Mouse (Mus musculus) C2C12 (cell line): ENCODE results near the gene Tnfrsf22. TPM values are rescaled to one million over a fixed set of nuclear protein-coding genes. Genes with fewer than 3 reads are reported as not detected.
A peak's percentile ranks its signal among the peaks of the same experiment; 100 is the strongest.
"Not testable (repeated sequence)": the region's sequence is repeated elsewhere in the genome, so short reads cannot be mapped to it uniquely, and the experiment has no call there.

Source experiments
- H3K27me3 ChIP-seq: one replicate; pipeline ENCODE4 v1.6.1; 2011; ENCODE audit not compliant: control insufficient read depth, insufficient read depth, insufficient read length
- H3K36me3 ChIP-seq: one replicate; pipeline ENCODE4 v1.6.1; 2011; ENCODE audit not compliant: control insufficient read depth, insufficient read depth
- H3K4me3 ChIP-seq: one replicate; pipeline ENCODE4 v1.5.1; 2011; ENCODE audit warnings: mild to moderate bottlenecking, control low read depth; ENCODE audit not compliant: poor library complexity, insufficient read depth, severe bottlenecking
- H3K79me2 ChIP-seq: one replicate; pipeline ENCODE4 v1.6.1; 2011; ENCODE audit not compliant: control insufficient read depth, insufficient read depth
- H3K79me3 ChIP-seq: one replicate; pipeline ENCODE4 v1.6.1; 2011; ENCODE audit warnings: low read depth, control low read depth
- H3ac ChIP-seq: one replicate; pipeline ENCODE3; 2011; ENCODE audit warnings: low read depth; ENCODE audit not compliant: control insufficient read depth, insufficient read length
- CEBPB ChIP-seq: IDR thresholded peaks from one replicate; pipeline ENCODE4 v1.6.1; 2011; ENCODE audit warnings: low read depth, mild to moderate bottlenecking, control low read depth, moderate library complexity
- CTCF ChIP-seq: IDR thresholded peaks from one replicate; pipeline ENCODE4 v1.5.1; 2011; ENCODE audit not compliant: control insufficient read depth, insufficient read depth, insufficient read length
- FOSL1 ChIP-seq: IDR thresholded peaks from one replicate; pipeline ENCODE4 v1.8.0; 2011; ENCODE audit warnings: mild to moderate bottlenecking, low read length; ENCODE audit not compliant: poor library complexity, insufficient read depth, severe bottlenecking
- MAX ChIP-seq: IDR thresholded peaks from one replicate; pipeline ENCODE4 v1.6.1; 2011; ENCODE audit warnings: mild to moderate bottlenecking, control low read depth
- MYOD1 ChIP-seq: IDR thresholded peaks from one replicate; pipeline ENCODE4 v1.6.1; 2011; ENCODE audit warnings: low read depth; ENCODE audit not compliant: control insufficient read depth, insufficient read length
- MYOG ChIP-seq: IDR thresholded peaks from one replicate; pipeline ENCODE4 v1.6.1; 2011; ENCODE audit not compliant: control insufficient read depth, insufficient read length; ENCODE audit errors: extremely low read depth
- USF1 ChIP-seq: IDR thresholded peaks from one replicate; pipeline ENCODE4 v1.6.1; 2011; ENCODE audit warnings: low read depth, mild to moderate bottlenecking, control low read depth, moderate library complexity
- polyA plus RNA-seq: library from polyadenylated mRNA; unstranded; fragments of >200 nt; fragmentation: generic; extraction: Trizol; gene quantifications from one replicate; pipeline ENCODE4 v1.2.1, GENCODE M21; 2012; ENCODE audit warnings: missing spikeins

Tnfrsf22 gene
- polyA plus RNA-seq, 1 experiment = 12.2 TPM

DNA sequence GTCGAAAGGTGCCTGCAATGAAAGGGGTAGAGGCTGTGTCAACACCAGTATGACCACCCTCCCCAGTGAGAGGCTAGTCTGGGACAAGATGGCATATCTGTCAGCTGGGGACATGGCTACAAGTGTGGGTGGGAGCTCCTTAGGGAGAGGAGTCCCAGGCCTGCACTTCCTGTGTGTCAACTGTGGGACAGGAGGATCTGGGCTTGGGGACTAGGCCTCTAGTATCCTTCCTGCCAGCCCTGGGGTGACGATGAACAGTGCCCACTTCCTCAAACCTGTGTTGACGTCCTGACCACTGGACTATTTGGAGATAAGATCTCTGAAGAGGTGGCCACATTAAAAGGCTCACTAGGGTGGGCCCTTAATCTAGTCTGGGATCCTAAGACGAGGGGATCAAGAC lies 40.5 kb upstream of the Tnfrsf22 start:
- no peaks in the 10 kb centered on the region for H3K79me3 ChIP-seq
- no peak overlapping the region for H3K4me3 ChIP-seq
- peaks cover 39% of the 10 kb centered on the region for H3K36me3 ChIP-seq
- no peak overlapping the region for H3ac ChIP-seq
- TF ChIP-seq MYOG = no peak
- no peak for TF ChIP-seq FOSL1
- TF ChIP-seq CEBPB = no peak
- TF ChIP-seq MYOD1 = no peak
- no peak for TF ChIP-seq MAX
- TF ChIP-seq CTCF = no peak
- TF ChIP-seq USF1 = no peak
- no peaks in the 10 kb centered on the region for H3K27me3 ChIP-seq
- no peaks in the 10 kb centered on the region for H3K79me2 ChIP-seq

DNA sequence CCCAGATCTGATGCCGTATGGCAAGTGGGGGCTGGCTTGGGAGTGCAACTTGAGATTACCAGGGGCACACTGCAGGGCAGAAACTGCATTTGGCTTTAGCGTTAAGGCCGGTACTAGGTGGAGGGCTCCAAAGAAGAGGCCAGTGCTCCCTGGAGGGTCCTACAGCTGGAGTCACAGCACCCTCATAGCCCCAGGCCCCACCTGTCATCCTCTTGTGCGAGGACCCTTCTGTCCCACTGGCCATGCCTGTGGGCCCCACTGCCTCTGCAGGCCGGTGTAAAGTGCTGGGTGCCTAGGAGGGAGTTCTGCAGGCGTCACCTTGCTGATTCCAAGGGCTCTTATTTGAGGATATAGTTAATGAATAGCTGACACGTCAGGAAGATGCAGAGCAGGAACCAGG lies 40.0 kb upstream of the Tnfrsf22 start:
- H3K79me3 ChIP-seq = no peaks in the 10 kb centered on the region
- no peak overlapping the region for H3K4me3 ChIP-seq
- no peaks in the 10 kb centered on the region for H3K27me3 ChIP-seq
- H3K79me2 ChIP-seq = no peaks in the 10 kb centered on the region
- peaks cover 34% of the 10 kb centered on the region for H3K36me3 ChIP-seq
- TF ChIP-seq FOSL1 (no peak), CEBPB (no peak), MAX (no peak), MYOD1 (no peak), USF1 (no peak), CTCF (no peak), MYOG (no peak)
- no peak overlapping the region for H3ac ChIP-seq

DNA sequence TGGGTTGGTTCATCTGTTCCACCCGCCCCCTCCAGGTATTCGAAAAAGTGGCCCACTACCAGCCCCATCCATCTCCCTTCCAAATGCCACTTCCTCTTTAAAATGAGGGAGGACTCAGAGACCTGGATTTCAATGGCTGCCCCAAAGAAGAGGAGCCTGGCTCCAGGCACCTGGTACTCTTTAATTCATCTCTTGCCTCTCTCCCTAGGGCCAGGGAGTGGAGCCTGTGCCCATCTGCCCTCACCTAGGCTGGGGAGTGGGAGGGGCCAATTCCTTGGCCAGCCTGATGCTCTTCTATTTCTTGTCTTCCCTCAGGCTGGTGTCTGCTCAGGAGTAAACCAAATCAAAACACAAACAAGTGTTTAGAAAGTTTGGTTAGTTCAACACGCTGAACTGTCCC lies 37.2 kb upstream of the Tnfrsf22 start:
- H3K79me3 ChIP-seq, H3K27me3 ChIP-seq, H3K4me3 ChIP-seq, H3ac ChIP-seq, H3K79me2 ChIP-seq: not testable (repeated sequence)
- peaks cover 11% of the 10 kb centered on the region for H3K36me3 ChIP-seq

DNA sequence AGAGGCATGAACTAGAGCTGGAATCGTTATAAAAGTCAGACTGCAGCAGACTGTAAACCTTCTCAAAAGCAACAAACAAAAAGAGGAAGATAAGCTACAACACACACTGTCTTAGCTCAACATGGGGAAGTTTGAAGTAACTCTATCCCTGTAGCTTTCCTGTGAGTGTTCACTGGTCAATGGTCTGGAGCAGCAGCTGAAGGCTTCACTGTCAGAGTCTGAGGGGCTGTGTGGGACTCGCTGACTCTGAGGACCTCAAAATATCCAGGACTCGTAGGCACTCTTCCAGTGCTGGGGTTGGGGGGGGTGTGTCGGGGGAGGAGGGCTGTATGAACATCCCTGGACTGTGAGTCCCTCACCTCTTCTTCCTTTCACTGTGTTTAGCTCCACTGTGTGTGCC lies 36.7 kb upstream of the Tnfrsf22 start:
- H3K79me2 ChIP-seq, H3K36me3 ChIP-seq, H3ac ChIP-seq, H3K79me3 ChIP-seq, H3K27me3 ChIP-seq, H3K4me3 ChIP-seq: not testable (repeated sequence)

DNA sequence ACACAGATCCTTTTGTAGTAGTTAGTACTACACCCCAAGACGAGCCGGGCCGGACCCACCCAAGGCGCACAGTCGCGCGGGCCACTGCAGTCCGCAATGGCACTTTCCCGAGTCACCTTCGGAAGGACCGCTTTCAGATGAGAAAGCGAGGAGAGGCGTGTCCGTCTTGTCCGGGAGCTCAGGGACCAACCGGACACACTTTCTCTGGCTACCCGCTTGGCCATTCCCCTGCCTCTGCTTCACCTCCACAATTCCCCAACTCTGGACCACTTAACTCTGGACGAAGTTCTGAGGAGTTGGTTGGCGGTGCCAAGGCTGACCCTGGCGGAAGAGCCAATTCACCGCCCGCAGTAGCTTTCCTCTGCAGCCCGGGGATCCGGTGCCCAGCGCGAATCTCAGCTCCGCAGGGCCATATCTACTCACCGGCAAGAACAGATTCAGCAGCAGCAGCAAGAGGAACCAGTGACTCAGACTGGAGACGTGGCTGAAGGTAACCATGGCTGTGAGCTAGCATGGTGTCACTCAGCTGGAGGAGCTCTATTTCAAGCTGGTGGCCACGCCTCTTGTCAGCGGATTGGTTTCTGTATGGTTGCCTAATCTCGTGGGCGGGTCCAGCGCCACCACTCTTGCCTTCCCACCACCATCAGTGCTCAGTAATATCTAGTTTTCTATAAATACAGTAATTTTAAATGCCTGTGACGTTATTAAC lies 36.1 kb upstream of the Tnfrsf22 start, which contains the start of gene Tnfrsf23:
Gene Tnfrsf23 (minus strand): TSS at position 514 of the 709 bp plus-strand sequence.
- TF ChIP-seq FOSL1 = no peak
- TF ChIP-seq MYOG = no peak
- TF ChIP-seq CEBPB = peak; percentile 81
- Histone ChIP-seq H3K4me3 (peak within 1 kb of the TSS; percentile 28), H3K79me3 (no peaks in the 10 kb centered on the region), H3K27me3 (no peaks in the 10 kb centered on the region), H3ac (peak within 1 kb of the TSS; percentile 70), H3K36me3 (peaks cover 6% of the 10 kb centered on the region), H3K79me2 (no peaks in the 10 kb centered on the region)

DNA sequence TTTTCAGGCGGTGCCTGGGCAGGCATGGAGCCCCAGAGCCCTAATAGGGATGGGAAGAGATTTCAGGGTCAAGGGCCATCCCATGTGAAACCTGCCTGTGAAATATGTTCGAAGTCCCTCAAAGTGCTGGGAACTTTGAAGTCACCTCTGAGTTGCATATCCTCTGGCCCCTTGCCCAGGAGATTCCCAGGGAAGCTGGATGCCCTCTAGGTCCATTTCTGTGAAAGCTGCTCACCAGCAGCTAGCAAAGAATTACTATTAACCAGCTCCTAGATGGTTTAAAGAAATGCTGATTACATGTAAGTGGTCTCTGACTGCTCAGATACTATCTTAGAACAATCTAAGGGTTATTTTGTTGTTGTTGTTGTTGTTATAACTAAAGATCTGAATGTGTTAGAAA lies 35.1 kb upstream of the Tnfrsf22 start:
- H3K4me3 ChIP-seq, H3K79me2 ChIP-seq, H3ac ChIP-seq, H3K79me3 ChIP-seq, H3K36me3 ChIP-seq, H3K27me3 ChIP-seq: not testable (repeated sequence)

DNA sequence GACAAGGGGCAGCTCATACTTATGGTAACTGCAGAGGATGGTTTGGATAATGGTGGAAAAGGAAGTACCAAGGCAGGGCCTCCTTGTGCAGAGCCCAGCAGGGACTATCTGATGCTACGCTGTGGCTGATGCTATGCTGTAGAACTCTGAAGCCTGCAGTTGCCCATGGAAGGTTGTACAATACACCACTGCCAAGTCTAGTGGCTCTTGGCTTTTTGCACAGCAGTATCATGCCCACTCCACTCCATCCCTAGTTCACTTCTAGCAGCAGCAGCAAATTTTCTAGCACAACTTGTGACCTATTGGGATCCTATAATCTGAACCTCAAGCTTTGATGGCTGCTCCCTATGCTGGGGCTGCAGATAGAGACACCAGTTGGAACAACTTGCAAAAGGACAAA lies 32.1 kb upstream of the Tnfrsf22 start:
- no peaks in the 10 kb centered on the region for H3K36me3 ChIP-seq
- H3K79me2 ChIP-seq = no peaks in the 10 kb centered on the region
- no peak overlapping the region for H3ac ChIP-seq
- no peaks in the 10 kb centered on the region for H3K27me3 ChIP-seq
- H3K4me3 ChIP-seq = no peak overlapping the region
- H3K79me3 ChIP-seq = no peaks in the 10 kb centered on the region
- TF ChIP-seq MYOD1 (no peak), MAX (no peak), MYOG (no peak), FOSL1 (no peak), CEBPB (no peak), CTCF (no peak), USF1 (no peak)

DNA sequence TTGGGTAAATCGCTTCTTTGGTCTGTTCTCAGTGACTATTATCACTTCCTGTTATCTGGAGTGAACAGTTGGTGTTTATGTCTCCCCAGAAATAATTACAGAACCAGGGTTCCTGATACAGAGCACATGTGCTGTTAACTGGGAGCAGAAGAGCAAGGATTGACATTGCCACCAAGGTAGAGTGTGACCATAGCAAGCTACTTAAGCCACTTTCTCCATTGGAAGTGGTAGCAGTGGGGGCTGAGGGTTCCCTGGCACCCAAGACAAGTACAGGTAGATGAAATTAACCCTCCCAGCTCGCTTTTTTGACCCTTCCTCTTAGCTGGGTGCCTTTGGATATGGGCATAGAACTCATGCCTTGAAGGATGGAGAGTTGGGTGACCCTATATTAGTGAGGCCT lies 31.4 kb upstream of the Tnfrsf22 start:
- H3K36me3 ChIP-seq, H3ac ChIP-seq, H3K79me3 ChIP-seq, H3K4me3 ChIP-seq, H3K27me3 ChIP-seq, H3K79me2 ChIP-seq: not testable (repeated sequence)

DNA sequence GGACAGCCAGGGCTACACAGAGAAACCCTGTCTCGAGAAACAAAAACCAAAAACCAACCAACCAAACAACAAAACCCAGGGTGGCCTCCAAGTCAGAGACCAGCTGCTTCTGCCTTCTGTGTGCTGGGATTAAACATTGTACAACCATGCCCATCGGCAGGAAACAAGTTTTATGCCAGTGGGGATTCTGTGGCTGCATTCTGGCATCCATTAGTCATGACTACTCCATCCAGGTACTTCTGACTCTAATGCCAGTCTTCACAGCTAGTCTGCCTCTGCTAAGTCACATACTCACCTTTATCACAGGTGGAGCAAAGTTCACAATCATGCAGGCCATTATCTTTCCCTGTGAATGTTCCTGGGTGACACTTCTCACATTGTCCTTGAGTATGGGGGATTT lies 30.2 kb upstream of the Tnfrsf22 start:
- H3K79me3 ChIP-seq, H3ac ChIP-seq, H3K27me3 ChIP-seq, H3K79me2 ChIP-seq, H3K4me3 ChIP-seq, H3K36me3 ChIP-seq: not testable (repeated sequence)
